Mouse (Mus musculus) granulocyte monocyte progenitor cell, adult 5-6 weeks (primary cell): ENCODE data around the gene Rab11fip5. TPM values are rescaled to one million over a fixed set of nuclear protein-coding genes. Genes with fewer than 3 reads are reported as not detected.

Experiments used
- ATAC-seq: replicated peaks from 2 replicates; pipeline ENCODE4 v1.8.0; 2016; ENCODE audit warnings: mild to moderate bottlenecking, moderate TSS enrichment, inconsistent platforms; ENCODE audit not compliant: poor library complexity, severe bottlenecking
- total RNA-seq, 2 experiments: library from RNA; stranded (forward) in 1 of 2; stranded (reverse) in 1 of 2; fragments of 200-712, 200-1000 nt in 1 of 2; fragments of >200 nt in 1 of 2; fragmentation: Nextera tagmentation in 1 of 2; gene quantifications; 2 replicates each; pipeline ENCODE4 v1.2.3; 2014 to 2017

Rab11fip5 gene
- total RNA-seq, 2 experiments from 2014 or later, result 3.6 to 5.4 TPM

DNA sequence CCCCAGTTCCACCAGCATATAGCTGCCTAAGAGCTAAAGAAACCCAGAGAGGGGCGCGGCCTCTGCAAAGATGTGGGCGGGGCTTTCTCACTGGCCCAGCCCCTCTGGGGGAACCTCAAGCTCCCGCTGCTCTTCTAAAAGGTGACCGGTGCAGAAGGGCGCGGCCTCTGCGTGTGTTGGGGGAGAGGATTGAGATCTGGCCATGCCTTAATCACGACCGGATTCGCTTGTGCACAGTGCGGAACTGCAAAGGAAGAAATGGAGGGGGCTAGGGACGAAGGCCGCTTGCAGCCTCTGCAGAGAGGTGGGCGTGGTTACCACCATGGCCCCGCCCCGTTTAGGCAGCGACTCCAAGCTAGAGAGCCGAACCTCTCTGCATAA is 290 bp upstream of the Rab11fip5 start:
- ATAC-seq, result peak; percentile 87

GRCm38 (mm10) chr6:85373066-85373860 is 1.2 kb downstream of the Rab11fip5 start:
- no peak for ATAC-seq

DNA sequence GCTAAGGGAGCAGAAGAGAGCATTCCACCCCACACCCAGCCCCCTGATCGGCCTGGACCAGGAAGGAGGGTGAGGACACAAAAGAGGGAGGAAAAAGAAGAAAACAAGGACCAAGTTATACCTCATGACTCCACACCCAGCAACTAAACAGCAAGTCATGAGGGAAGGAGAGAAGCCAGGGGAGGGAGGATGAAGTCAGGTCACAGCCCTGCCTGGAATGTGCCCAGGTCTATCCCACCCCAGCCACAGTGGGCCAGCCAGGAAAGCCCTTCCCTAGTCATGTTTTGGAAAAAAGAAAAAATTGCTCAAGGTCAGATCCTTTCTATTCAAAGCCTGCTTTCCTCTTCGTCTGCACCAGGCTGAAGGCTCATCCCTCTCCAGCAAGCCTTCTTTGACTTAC is 1.9 kb downstream of the Rab11fip5 start:
- ATAC-seq, result no peak

GRCm38 (mm10) chr6:85371859-85372405 is 2.5 kb downstream of the Rab11fip5 start:
- no peak for ATAC-seq

- ATAC-seq, result peak; percentile 7; the same call in 1 of the 2 replicates
Measured at GRCm38 (mm10) chr6:85370666-85371430, 3.6 kb downstream of the Rab11fip5 start.

GRCm38 (mm10) chr6:85370041-85370440 is 4.4 kb downstream of the Rab11fip5 start:
- ATAC-seq, result no peak

DNA sequence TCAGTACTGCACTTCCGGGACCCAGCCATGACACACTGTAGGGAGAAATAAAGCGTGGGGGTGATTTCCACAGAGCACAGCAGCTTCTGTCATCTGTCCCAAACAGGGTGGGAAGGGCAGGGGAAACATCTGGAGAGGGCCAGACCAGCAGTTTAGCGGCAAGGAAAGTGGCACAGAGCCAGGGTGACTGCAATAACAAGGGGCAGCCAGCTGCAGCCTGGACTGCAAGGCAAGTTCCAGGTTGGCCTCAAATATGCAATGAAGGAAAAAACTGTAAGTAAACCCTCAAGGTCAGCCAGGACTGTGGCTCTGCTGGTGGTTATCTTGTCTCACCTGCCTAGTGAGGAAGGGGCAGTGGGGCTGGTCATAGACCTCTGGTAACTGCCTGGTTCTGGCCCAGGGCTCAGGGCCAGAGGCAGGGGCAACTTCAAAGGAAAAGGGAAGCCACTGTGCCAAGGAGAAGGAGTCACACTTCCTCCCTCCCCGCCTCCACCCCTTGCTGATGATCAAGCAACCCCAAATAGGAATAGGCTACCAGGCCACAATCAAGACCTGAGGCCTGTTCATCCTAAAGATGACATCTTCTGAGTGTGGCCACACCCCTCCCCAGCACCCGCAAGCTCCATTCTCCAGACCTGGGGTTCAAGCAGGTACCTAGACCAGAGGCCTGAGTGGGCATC is 5.1 kb downstream of the Rab11fip5 start:
- peak; percentile 76 for ATAC-seq

DNA sequence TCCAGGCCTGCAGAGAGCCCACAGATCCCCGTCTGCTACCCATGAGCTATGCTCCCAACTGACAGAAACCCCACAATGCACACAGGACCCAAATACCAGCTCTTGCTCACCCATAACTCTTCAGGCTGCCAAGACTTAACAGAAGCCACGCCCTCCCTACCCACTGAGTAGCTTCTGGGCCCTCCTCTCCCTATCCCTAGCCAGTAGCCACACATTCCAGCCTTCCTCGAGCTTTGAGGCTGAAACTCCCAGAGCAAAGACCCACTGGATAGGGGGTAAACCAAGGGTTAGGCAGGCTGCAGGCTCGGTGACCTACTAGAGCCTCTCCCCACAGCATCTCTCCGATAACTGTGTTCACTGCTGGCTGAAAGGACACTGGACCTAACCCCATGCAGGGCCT is 5.7 kb downstream of the Rab11fip5 start:
- ATAC-seq, result no peak

GRCm38 (mm10) chr6:85368166-85368565 is 6.3 kb downstream of the Rab11fip5 start:
- ATAC-seq, result no peak

DNA sequence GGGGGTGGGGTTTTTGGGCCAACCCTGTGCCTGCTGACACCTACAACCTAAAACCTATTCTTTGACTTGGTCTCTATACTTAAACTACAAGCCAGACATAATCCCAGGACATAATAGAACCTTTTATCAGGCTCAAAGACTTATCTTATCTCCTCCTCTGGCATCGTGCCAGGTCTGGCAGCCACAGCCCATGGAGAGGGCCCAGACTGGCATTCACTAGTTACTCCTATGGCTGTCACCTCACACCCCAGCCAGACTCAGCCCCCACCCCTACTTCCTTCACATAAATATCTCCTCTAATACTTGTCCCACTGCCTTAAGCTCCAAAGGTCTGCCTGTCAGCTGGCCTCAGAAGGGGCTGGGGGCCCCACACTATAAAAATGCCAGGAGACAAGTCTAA is 8.0 kb downstream of the Rab11fip5 start:
- no peak for ATAC-seq

DNA sequence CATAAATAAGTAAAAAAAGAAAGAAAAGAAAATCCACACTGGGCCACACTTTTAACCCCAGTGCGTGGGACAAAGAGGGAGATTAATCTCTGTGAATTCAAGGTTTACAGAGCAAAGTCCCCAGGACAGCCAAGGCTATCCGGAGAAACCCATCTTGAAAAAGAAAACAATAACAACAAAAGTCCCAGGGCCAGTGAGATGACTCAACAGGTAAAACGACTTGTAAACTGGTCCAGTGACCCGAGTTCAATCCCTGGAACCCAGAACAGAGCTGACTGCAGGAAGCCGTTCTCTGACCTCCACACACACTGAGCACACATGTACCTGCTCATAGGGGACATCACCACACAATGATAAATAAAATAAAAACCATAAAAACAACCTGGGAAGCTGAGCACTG is 10.0 kb downstream of the Rab11fip5 start:
- no peak for ATAC-seq

- no peak for ATAC-seq
Measured at GRCm38 (mm10) chr6:85363906-85364260, 10.6 kb downstream of the Rab11fip5 start.

- no peak for ATAC-seq
Measured at GRCm38 (mm10) chr6:85363231-85363905, 11.1 kb downstream of the Rab11fip5 start.

DNA sequence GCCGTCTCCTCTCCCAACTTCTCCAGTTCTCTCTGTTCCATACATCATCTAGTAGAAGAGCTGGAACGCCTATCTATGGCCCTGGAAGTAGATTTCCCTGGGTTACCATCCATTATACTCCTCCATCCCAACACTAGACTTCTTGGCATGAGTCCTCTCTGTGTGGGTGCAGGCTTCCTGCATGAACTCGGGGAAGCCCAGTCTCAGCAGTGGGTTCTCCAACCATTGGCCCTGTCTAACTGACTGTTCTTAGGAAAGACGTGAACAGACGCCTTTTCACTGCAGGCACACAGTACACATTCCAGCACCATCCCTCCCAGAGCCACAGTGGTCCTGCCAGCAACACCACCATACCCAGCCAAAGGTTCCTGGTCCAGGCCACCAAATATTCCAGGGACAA is 11.8 kb downstream of the Rab11fip5 start:
- no peak for ATAC-seq

DNA sequence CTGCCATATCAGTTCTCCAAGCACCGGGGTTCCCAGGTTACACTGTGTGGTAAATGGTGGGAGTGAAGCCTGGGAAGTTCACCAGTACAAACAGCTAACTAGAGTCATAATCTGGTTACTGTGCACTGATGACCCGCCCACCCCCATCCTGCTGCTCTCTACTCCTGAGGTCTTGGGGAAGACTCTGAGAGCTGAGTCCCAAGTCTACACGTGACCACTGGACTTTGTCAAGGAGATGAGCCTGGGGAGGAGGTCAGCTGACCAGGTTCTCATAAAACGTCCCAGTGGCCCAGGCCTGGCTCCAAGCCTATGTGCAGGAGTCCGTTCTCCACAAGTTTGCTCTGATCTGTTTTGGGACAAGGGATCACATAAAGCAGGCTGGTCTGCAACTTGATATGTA is 14.1 kb downstream of the Rab11fip5 start:
- no peak for ATAC-seq

DNA sequence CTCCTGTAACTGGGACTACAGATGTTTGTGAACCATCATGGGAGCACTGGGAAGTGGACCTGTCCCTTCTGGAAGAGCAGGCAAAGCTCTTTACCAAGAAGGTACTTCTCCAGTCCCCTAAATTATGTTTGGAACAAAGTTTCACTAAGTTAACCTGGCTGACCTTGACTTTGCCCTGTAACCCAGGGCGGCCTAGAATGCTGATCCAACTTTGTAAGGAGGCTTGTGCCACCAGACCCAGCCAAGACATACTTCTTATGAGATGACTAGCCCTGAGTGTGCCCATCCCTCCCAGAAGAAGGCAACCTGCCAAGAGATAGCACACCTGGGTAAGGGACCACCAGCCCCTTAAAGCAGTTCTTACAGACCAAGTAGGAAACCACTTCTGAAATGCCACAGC is 15.6 kb downstream of the Rab11fip5 start:
- ATAC-seq, result no peak

DNA sequence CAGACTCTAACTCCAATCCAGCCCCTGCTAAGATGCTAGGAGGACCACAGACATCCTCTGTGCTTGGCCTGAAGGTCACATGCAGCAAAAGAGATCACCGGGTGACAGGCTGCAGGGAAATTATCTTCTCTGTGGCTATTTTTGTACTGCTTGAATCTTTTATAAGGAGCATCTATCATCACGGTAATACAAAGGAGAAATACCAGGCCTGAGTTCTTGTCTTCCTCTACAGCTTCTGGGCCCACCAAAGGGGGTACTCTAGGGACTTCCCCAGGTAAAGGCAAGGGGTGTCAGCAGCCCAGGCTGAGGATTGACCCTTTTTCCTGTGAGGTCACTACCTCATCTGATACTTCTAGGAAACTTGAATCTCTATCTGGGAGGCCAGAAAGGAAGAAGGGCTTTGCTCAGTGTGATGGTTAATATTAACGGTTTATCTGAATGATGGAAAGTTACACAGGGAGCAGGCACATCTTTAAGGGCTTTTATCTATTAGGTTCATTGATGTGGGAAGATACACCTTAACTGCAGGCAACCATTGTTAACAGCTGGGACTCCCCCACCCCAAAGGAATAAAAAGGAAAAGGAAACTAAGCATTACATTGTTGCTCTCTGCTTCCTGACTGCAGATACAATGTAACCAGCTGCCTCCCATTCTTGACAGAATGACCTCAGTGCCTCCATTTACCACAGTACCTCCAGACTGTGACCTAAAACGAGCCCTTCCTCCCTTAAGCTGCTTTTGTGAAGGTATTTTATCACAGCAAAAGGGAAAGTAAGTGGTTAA is 17.6 kb downstream of the Rab11fip5 start:
- ATAC-seq, result no peak

- ATAC-seq, result no peak
Measured at GRCm38 (mm10) chr6:85355753-85356152, 18.7 kb downstream of the Rab11fip5 start.

GRCm38 (mm10) chr6:85354709-85355108 is 19.7 kb downstream of the Rab11fip5 start:
- no peak for ATAC-seq

DNA sequence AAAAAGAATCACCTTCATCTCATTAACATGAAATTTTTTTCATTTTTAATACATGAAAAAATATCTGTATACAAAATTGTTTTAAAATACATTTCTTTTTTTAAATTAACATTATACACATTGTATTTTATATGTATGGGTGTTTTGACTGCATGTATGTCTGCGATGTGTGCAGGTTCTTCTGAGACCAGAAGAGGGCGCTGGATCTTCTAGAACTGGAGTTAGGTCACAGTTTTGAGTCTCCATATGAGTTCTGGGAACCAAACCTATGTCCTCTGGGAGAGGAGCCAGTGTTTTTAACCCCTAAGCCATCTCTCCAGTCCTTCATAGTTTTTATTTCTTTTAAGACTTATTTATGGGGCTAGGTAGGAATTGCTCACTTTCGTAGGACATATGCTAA is 20.7 kb downstream of the Rab11fip5 start:
- 0 out of 2 replicates have a peak, but pooled peaks have one; percentile 25 for ATAC-seq
